15 mouse cellular contexts compared by ENCODE assay signal in the genomic region with DNA sequence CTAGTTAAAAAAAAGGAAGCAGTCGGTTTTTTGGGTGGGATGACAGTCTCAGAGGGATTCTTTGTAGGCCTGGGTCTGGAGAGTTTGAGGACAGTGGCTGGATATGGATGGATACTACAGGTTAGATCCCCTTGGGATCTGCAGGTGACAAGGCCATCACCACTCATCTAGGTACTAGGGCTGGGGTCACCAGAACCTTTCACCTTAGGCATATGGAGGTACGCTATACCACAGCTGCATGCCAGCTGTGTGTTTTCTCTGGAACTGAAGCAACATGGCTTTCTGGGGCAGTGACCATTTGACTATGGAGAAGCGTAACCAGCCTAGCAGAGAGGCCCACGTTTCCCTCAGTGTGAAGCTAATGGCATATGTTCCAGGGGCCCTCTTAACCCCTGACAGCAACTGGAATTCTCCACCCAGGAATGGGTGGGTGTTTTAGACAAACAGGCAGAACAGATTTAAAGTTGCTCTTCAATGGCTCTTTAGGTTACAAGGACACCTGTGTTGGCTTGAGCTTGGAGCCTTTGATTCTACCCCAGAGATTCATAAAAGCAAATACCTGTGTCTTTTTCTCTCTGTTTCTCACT.
A peak's percentile ranks its signal among the peaks of the same experiment; 100 is the strongest.
DNase-seq lines count a peak whose midpoint lies in the region; ATAC-seq lines count a peak whose summit lies in the region.
"Had no signal": no experiment of that assay in that cellular context is flagged by ENCODE, and none has a peak within 500 bp of the region (broad histone marks: within the 10 kb centered on the region; RNA-seq: fewer than 3 reads in every experiment).

No protein-coding gene starts in this region.

- H3K4me2 ChIP-seq in heart, embryonic 12.5 days: no peak overlapping the region
- no peak overlapping the region for H3K4me2 ChIP-seq in lung, embryonic 15.5 days
- no peak overlapping the region for H3K4me2 ChIP-seq in stomach, embryonic 15.5 days
- H3K4me2 ChIP-seq: hindbrain, embryonic 13.5 days; midbrain, embryonic 15.5 days had no signal

- H3K4me3 ChIP-seq in heart, embryonic 12.5 days: no peak overlapping the region
- H3K4me3 ChIP-seq in lung, embryonic 15.5 days: no peak overlapping the region
- no peak overlapping the region for H3K4me3 ChIP-seq in stomach, embryonic 15.5 days (replicated peaks)
- H3K4me3 ChIP-seq: hindbrain, embryonic 13.5 days; midbrain, embryonic 15.5 days had no signal

- no peak for DNase-seq in heart, adult 9 months (ENCODE audit: low spot score in 2 of 2)
- no peak for DNase-seq in lung, postnatal 4 days
- peak; percentile 71 for DNase-seq in forelimb bud, embryonic 11.5 days (ENCODE audit: low read depth, low spot score)
- no peak for DNase-seq in adrenal gland, postnatal 14 days
- DNase-seq: adrenal gland, postnatal 25 days; B cell, adult 2 months; gastrocnemius, postnatal 25 days; kidney, postnatal 10 days; thymus, postnatal 14 days had no signal

- peak overlapping the region; percentile 70 for H3K27ac ChIP-seq in heart, embryonic 12.5 days (ENCODE audit: poor library complexity, severe bottlenecking)
- no peak overlapping the region for H3K27ac ChIP-seq in lung, embryonic 15.5 days
- 0 out of 2 replicates have a peak overlapping the region, but pooled peaks have one; percentile 0 for H3K27ac ChIP-seq in stomach, embryonic 15.5 days
- H3K27ac ChIP-seq: hindbrain, embryonic 13.5 days; midbrain, embryonic 15.5 days had no signal

- no peak overlapping the region for H3K9ac ChIP-seq in heart, embryonic 12.5 days
- H3K9ac ChIP-seq in lung, embryonic 15.5 days: no peak overlapping the region
- H3K9ac ChIP-seq in stomach, embryonic 15.5 days: no peak overlapping the region
- H3K9ac ChIP-seq: hindbrain, embryonic 13.5 days; midbrain, embryonic 15.5 days had no signal

- 48% methylated on average over 4 of the region's 4 CpGs for WGBS in heart, embryonic 12.5 days
- WGBS in lung, embryonic 15.5 days: 56% methylated on average over 4 of the region's 4 CpGs
- 55% methylated on average over 4 of the region's 4 CpGs for WGBS in stomach, embryonic 15.5 days

- no peaks in the 10 kb centered on the region for H3K27me3 ChIP-seq in heart, embryonic 12.5 days (replicated peaks)
- no peaks in the 10 kb centered on the region for H3K27me3 ChIP-seq in lung, embryonic 15.5 days
- no peaks in the 10 kb centered on the region for H3K27me3 ChIP-seq in stomach, embryonic 15.5 days (replicated peaks)
- H3K27me3 ChIP-seq: hindbrain, embryonic 13.5 days; midbrain, embryonic 15.5 days had no signal

- H3K9me3 ChIP-seq in heart, embryonic 12.5 days (replicated peaks): no peaks in the 10 kb centered on the region
- H3K9me3 ChIP-seq in lung, embryonic 15.5 days: no peaks in the 10 kb centered on the region
- H3K9me3 ChIP-seq in stomach, embryonic 15.5 days: no peaks in the 10 kb centered on the region
- H3K9me3 ChIP-seq: hindbrain, embryonic 13.5 days; midbrain, embryonic 15.5 days had no signal

- H3K4me1 ChIP-seq in heart, embryonic 12.5 days (replicated peaks): peaks cover 43% of the 10 kb centered on the region
- peaks cover 27% of the 10 kb centered on the region for H3K4me1 ChIP-seq in lung, embryonic 15.5 days
- H3K4me1 ChIP-seq in stomach, embryonic 15.5 days: peaks cover 15% of the 10 kb centered on the region
- H3K4me1 ChIP-seq: midbrain, embryonic 15.5 days had no signal

- no peak for ATAC-seq in heart, embryonic 12.5 days (ENCODE audit: insufficient number of reproducible peaks, low FRiP score)
- ATAC-seq in lung, embryonic 15.5 days (ENCODE audit: borderline replicate concordance, extremely low read depth, low FRiP score, low TSS enrichment): peak; percentile 49; the same call in 1 of the 2 replicates
- ATAC-seq in stomach, embryonic 15.5 days (ENCODE audit: insufficient read depth, low FRiP score, low read depth): no peak; the same call in 1 of the 2 replicates
- ATAC-seq in inflammation-experienced regulatory T-cells, adult 6 months: no peak

- no peaks in the 10 kb centered on the region for H3K36me3 ChIP-seq in heart, embryonic 12.5 days
- no peaks in the 10 kb centered on the region for H3K36me3 ChIP-seq in lung, embryonic 15.5 days
- no peaks in the 10 kb centered on the region for H3K36me3 ChIP-seq in stomach, embryonic 15.5 days
- H3K36me3 ChIP-seq: hindbrain, embryonic 13.5 days; midbrain, embryonic 15.5 days had no signal
